Mouse (Mus musculus): ENCODE results near the gene Tor2a. TPM values are rescaled to one million over a fixed set of nuclear protein-coding genes. Genes with fewer than 3 reads are reported as not detected.

Tor2a gene
- polyA plus RNA-seq, 1 experiment from 2014 or later = 48.5 TPM

DNA sequence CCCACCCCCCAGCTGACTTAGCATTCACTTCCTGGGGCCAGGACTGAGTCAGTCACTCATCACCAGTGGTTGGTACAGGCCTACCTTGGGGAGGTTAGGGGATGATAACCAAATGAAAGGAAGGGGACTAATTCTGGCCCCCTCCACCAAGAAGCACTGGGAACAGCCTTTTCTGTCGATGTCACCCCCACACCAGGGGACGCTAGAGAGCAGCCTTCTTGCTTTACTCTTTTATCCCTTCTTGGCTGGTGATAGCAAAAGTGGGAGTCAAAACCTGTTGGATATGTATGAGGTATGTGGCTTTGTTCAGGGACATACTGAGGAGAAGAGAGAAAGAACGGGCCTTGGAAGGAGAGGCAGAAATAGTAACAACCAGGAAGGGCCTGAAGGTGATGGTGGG is 6.3 kb downstream of the Tor2a start:
- H3K36me3 ChIP-seq (ENCODE audit: control insufficient read depth, insufficient read depth, low read length) = peaks cover 19% of the 10 kb centered on the region
- WGBS = 85% methylated on average over 3 of the region's 3 CpGs
- ATAC-seq = no peak

DNA sequence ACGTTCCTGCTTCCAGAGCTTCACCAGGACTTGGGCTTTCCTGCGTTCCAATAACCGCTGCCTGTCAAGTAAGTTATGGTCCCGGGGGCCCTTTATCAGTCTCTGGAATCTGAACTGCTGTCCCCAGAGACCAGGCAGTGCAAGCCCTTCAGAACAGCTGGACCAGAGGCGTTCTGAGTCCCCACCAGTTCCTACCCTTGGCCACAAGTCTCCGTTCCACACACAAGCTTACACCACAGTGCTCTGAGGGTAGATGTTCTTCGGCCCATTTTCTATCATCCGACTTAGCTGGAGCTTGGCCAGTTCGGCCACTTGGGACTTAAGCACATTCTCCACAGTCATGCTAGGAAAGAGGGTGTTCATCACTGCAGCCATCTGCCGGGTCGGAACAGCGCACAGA is 10.2 kb downstream of the Tor2a start:
- Histone ChIP-seq H3K36me3 (ENCODE audit: control insufficient read depth, insufficient read depth, low read length) (peaks cover 5% of the 10 kb centered on the region; the same call in 1 of the 2 replicates), H3K9me3 (replicated peaks; ENCODE audit: control insufficient read depth, low read length, poor library complexity, severe bottlenecking) (no peaks in the 10 kb centered on the region), H3K9ac (ENCODE audit: low read depth, low read length) (no peak overlapping the region), H3K27me3 (ENCODE audit: control insufficient read depth, insufficient read depth, low read depth, low read length) (no peaks in the 10 kb centered on the region), H3K4me2 (ENCODE audit: low read length) (no peak overlapping the region), H3K4me1 (ENCODE audit: control insufficient read depth, insufficient read depth, low read length) (no peaks in the 10 kb centered on the region), H3K4me3 (ENCODE audit: low read depth, low read length) (no peak overlapping the region), H3K27ac (ENCODE audit: low read length) (no peak overlapping the region)
- WGBS = 71% methylated on average over 12 of the region's 12 CpGs
- ATAC-seq = no peak

More for the DNA sequence above, 6.3 kb downstream of the Tor2a start:
- Histone ChIP-seq H3K9me3 (replicated peaks; ENCODE audit: control insufficient read depth, low read length, poor library complexity, severe bottlenecking) (no peaks in the 10 kb centered on the region), H3K27me3 (ENCODE audit: control insufficient read depth, insufficient read depth, low read depth, low read length) (no peaks in the 10 kb centered on the region), H3K4me1 (ENCODE audit: control insufficient read depth, insufficient read depth, low read length) (peaks cover 6% of the 10 kb centered on the region), H3K9ac (ENCODE audit: low read depth, low read length) (no peak overlapping the region), H3K4me3 (ENCODE audit: low read depth, low read length) (no peak overlapping the region), H3K4me2 (ENCODE audit: low read length) (no peak overlapping the region), H3K27ac (ENCODE audit: low read length) (no peak overlapping the region)

DNA sequence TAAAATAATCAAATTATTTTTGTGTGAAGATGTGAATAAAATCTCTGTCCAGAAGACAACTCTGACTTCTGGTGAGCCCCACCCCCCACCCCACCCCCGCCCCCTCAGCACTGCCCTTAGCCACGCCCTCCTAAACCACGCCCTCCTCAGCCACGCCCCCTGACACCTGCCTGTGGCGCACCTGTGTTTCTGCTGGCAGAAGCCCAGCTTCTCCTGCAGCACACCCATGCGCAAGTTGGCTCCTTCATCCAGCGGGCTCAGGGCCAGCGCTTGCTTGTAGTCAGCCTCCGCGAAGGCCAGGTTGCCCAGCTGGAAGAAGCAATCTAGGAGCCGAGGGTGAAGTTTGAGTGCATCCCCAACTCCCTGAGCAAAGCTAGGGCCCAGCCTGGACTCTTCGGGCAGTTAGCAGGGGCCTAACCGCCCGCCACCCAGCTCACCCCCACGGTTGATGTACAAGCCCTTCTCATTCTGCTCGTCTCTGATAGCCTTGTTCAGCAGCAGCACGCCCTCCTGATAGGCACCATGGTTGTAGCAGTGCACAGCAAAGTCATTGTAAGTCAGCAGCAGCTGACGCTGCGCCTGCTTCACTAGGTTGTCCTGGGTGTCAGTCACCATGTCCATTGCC is 11.7 kb downstream of the Tor2a start:
- no peak for ATAC-seq
- H3K9me3 ChIP-seq (replicated peaks; ENCODE audit: control insufficient read depth, low read length, poor library complexity, severe bottlenecking) = no peaks in the 10 kb centered on the region
- H3K27me3 ChIP-seq (ENCODE audit: control insufficient read depth, insufficient read depth, low read depth, low read length) = no peaks in the 10 kb centered on the region
- H3K27ac ChIP-seq (ENCODE audit: low read length) = no peak overlapping the region
- WGBS = 67% methylated on average over 16 of the region's 19 CpGs
- no peak overlapping the region for H3K4me2 ChIP-seq (ENCODE audit: low read length)
- H3K9ac ChIP-seq (ENCODE audit: low read depth, low read length) = no peak overlapping the region
- no peaks in the 10 kb centered on the region for H3K4me1 ChIP-seq (ENCODE audit: control insufficient read depth, insufficient read depth, low read length)
- no peaks in the 10 kb centered on the region for H3K36me3 ChIP-seq (ENCODE audit: control insufficient read depth, insufficient read depth, low read length)
- H3K4me3 ChIP-seq (ENCODE audit: low read depth, low read length) = no peak overlapping the region

- H3K27me3 ChIP-seq (ENCODE audit: control insufficient read depth, insufficient read depth, low read depth, low read length) = no peaks in the 10 kb centered on the region
- no peaks in the 10 kb centered on the region for H3K9me3 ChIP-seq (replicated peaks; ENCODE audit: control insufficient read depth, low read length, poor library complexity, severe bottlenecking)
- no peak for ATAC-seq
- no peaks in the 10 kb centered on the region for H3K4me1 ChIP-seq (ENCODE audit: control insufficient read depth, insufficient read depth, low read length)
- no peak overlapping the region for H3K4me2 ChIP-seq (ENCODE audit: low read length)
- H3K36me3 ChIP-seq (ENCODE audit: control insufficient read depth, insufficient read depth, low read length) = no peaks in the 10 kb centered on the region
- H3K4me3 ChIP-seq (ENCODE audit: low read depth, low read length) = no peak overlapping the region
- H3K27ac ChIP-seq (ENCODE audit: low read length) = no peak overlapping the region
- WGBS = 49% methylated on average over 5 of the region's 5 CpGs
- H3K9ac ChIP-seq (ENCODE audit: low read depth, low read length) = no peak overlapping the region
Measured at GRCm38 (mm10) chr2:32769327-32770085, 12.5 kb downstream of the Tor2a start.

- H3K27me3 ChIP-seq (ENCODE audit: control insufficient read depth, insufficient read depth, low read depth, low read length) = no peaks in the 10 kb centered on the region
- no peaks in the 10 kb centered on the region for H3K36me3 ChIP-seq (ENCODE audit: control insufficient read depth, insufficient read depth, low read length)
- H3K9me3 ChIP-seq (replicated peaks; ENCODE audit: control insufficient read depth, low read length, poor library complexity, severe bottlenecking) = no peaks in the 10 kb centered on the region
- no peak for ATAC-seq
- no peak overlapping the region for H3K27ac ChIP-seq (ENCODE audit: low read length)
- H3K4me3 ChIP-seq (ENCODE audit: low read depth, low read length) = no peak overlapping the region
- no peak overlapping the region for H3K9ac ChIP-seq (ENCODE audit: low read depth, low read length)
- whole genome bisulfite sequencing = 33% methylated on average over 12 of the region's 12 CpGs
- H3K4me2 ChIP-seq (ENCODE audit: low read length) = no peak overlapping the region
- H3K4me1 ChIP-seq (ENCODE audit: control insufficient read depth, insufficient read depth, low read length) = peaks cover 14% of the 10 kb centered on the region
Measured at GRCm38 (mm10) chr2:32771886-32772285, 14.9 kb downstream of the Tor2a start.

- Histone ChIP-seq H3K4me3 (ENCODE audit: low read depth, low read length) (no peak overlapping the region), H3K4me1 (ENCODE audit: control insufficient read depth, insufficient read depth, low read length) (peaks cover 14% of the 10 kb centered on the region), H3K9me3 (replicated peaks; ENCODE audit: control insufficient read depth, low read length, poor library complexity, severe bottlenecking) (no peaks in the 10 kb centered on the region), H3K9ac (ENCODE audit: low read depth, low read length) (no peak overlapping the region), H3K36me3 (ENCODE audit: control insufficient read depth, insufficient read depth, low read length) (no peaks in the 10 kb centered on the region), H3K27ac (ENCODE audit: low read length) (no peak overlapping the region), H3K4me2 (ENCODE audit: low read length) (no peak overlapping the region), H3K27me3 (ENCODE audit: control insufficient read depth, insufficient read depth, low read depth, low read length) (no peaks in the 10 kb centered on the region)
- WGBS = 85% methylated on average over 8 of the region's 8 CpGs
- no peak for ATAC-seq
Measured at GRCm38 (mm10) chr2:32772626-32773279, 15.7 kb downstream of the Tor2a start.

DNA sequence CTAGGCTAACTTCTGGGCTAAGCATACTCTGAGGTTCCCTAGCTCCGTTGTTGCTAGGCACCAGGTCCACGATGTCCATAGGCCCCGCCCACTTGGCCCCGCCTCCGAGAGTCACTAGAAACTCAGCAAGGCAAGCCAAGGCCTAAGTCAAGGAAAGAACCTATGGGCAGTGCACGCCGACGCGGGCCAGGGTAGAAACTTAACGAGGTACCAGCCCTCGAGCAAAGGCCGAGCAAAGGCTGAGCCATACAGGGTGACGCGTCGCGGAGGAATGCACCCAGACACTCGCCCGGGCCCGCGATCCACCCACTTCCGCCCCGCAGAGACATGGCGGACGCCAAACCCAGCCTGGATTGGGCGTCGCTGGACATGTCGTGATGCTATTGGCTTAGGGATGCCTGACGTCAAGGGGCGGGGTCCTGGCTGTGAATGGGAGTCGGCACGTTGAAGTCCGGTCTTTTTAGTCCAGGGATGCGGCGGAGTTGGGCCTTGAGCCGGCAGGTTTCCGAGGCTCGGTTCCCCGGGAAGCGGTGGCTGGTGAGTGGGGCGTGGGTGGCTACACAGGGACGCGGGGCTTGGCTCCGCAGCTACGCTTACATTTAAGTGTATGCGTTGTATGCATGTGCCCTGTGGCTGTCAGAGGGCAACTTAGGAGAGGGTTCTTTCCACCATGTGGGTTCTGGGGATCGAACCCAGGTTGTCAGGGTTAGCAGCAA is 18.5 kb downstream of the Tor2a start, which contains the start of the genes Ttc16 and Ptrh1:
Gene Ttc16, minus strand, starts transcription at position 275 of the 716 bp plus-strand sequence.
Gene Ptrh1, plus strand, starts transcription at position 428 of the 716 bp plus-strand sequence.
- peak within 1 kb of the TSS; percentile 70 for H3K4me3 ChIP-seq (ENCODE audit: low read depth, low read length)
- peak within 1 kb of the TSS; percentile 92 for H3K4me2 ChIP-seq (ENCODE audit: low read length)

DNA sequence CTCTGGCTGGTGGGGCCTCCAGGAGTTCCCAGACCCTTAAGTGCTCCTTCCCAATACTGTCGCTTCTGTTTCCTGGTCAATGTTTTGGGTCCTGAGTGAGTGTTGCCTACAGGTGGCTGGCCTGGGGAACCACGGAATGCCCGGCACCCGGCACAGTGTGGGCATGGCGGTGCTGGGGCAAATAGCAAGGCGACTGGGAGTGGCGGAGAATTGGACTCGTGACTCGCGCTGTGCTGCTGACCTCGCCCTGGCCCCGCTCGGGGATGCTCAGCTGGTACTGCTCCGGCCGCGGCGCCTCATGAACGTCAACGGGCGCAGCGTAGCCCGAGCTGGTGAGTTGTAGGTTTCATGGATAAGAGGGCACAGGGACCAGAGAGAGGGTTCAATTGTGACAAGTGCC is 19.2 kb downstream of the Tor2a start:
- H3K27me3 ChIP-seq (ENCODE audit: control insufficient read depth, insufficient read depth, low read depth, low read length) = no peaks in the 10 kb centered on the region
- H3K4me3 ChIP-seq (ENCODE audit: low read depth, low read length) = peak overlapping the region; percentile 70
- WGBS = 24% methylated on average over 22 of the region's 22 CpGs
- peak overlapping the region; percentile 92 for H3K4me2 ChIP-seq (ENCODE audit: low read length)
- no peak overlapping the region for H3K27ac ChIP-seq (ENCODE audit: low read length)
- peaks cover 14% of the 10 kb centered on the region for H3K4me1 ChIP-seq (ENCODE audit: control insufficient read depth, insufficient read depth, low read length)
- H3K9me3 ChIP-seq (replicated peaks; ENCODE audit: control insufficient read depth, low read length, poor library complexity, severe bottlenecking) = no peaks in the 10 kb centered on the region
- no peak; the same call in 1 of the 2 replicates for ATAC-seq
- peak overlapping the region; percentile 63 for H3K9ac ChIP-seq (ENCODE audit: low read depth, low read length)
- no peaks in the 10 kb centered on the region for H3K36me3 ChIP-seq (ENCODE audit: control insufficient read depth, insufficient read depth, low read length)

More for the DNA sequence above, 18.5 kb downstream of the Tor2a start, which contains the start of the genes Ttc16 and Ptrh1:
- WGBS = under 1% methylated on average over 46 of the region's 46 CpGs
- ATAC-seq = peak; percentile 98
- H3K9ac ChIP-seq (ENCODE audit: low read depth, low read length) = peak within 1 kb of the TSS; percentile 63
- no peaks in the 10 kb centered on the region for H3K9me3 ChIP-seq (replicated peaks; ENCODE audit: control insufficient read depth, low read length, poor library complexity, severe bottlenecking)
- peaks cover 14% of the 10 kb centered on the region for H3K4me1 ChIP-seq (ENCODE audit: control insufficient read depth, insufficient read depth, low read length)
- no peaks in the 10 kb centered on the region for H3K36me3 ChIP-seq (ENCODE audit: control insufficient read depth, insufficient read depth, low read length)
- H3K27me3 ChIP-seq (ENCODE audit: control insufficient read depth, insufficient read depth, low read depth, low read length) = no peaks in the 10 kb centered on the region
- H3K27ac ChIP-seq (ENCODE audit: low read length) = peak within 1 kb of the TSS; percentile 78
